46 mouse cellular contexts compared by ENCODE assay signal in the genomic region with DNA sequence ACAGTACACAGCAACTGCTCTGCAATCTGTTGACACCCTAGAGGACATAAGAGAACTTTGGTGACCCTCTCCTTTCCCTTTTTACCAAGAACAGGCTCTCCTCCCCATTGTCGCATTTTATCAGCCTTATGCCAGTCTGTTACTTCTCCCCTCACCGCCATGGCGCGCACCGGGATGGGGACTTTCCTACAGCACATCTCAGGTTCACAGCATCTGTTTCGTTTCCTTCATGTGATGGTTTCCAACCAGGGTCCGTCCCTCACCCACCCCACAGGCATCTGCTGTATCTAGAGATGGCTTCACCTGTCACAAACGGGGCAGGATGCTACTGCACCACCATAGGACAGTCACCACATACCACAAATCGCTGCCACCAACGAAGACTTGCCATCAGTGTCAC. TPM values are rescaled to one million over a fixed set of nuclear protein-coding genes. Genes with fewer than 3 reads are reported as not detected.
"Had no signal": no experiment of that assay in that cellular context is flagged by ENCODE, and none has a peak within 500 bp of the region (broad histone marks: within the 10 kb centered on the region; RNA-seq: fewer than 3 reads in every experiment).

No protein-coding gene starts in this region.

- ATAC-seq: liver, embryonic 12.5 days; liver, postnatal 0 days; lung, postnatal 0 days; midbrain, embryonic 13.5 days; midbrain, embryonic 15.5 days; midbrain, embryonic 16.5 days had no signal

- H3K9ac ChIP-seq: limb, embryonic 12.5 days; limb, embryonic 13.5 days; limb, embryonic 15.5 days; liver, embryonic 12.5 days; liver, embryonic 13.5 days; liver, embryonic 14.5 days; liver, embryonic 15.5 days; liver, postnatal 0 days; lung, embryonic 14.5 days; lung, embryonic 15.5 days; midbrain, embryonic 12.5 days; midbrain, embryonic 13.5 days; midbrain, embryonic 15.5 days; neural tube, embryonic 12.5 days had no signal

- H3K27me3 ChIP-seq: limb, embryonic 12.5 days; limb, embryonic 13.5 days; limb, embryonic 15.5 days; liver, embryonic 12.5 days; liver, embryonic 13.5 days; liver, embryonic 15.5 days; lung, embryonic 15.5 days; megakaryocyte, embryonic 14.5 days; midbrain, embryonic 12.5 days; midbrain, embryonic 13.5 days; midbrain, embryonic 15.5 days; neural tube, embryonic 12.5 days had no signal

- H3K9me3 ChIP-seq: limb, embryonic 10.5 days; limb, embryonic 12.5 days; limb, embryonic 13.5 days; limb, embryonic 15.5 days; liver, embryonic 12.5 days; liver, embryonic 13.5 days; liver, embryonic 15.5 days; lung, embryonic 15.5 days; megakaryocyte, embryonic 14.5 days; midbrain, embryonic 10.5 days; midbrain, embryonic 12.5 days; midbrain, embryonic 13.5 days; midbrain, embryonic 15.5 days; neural tube, embryonic 12.5 days had no signal

- H3K4me2 ChIP-seq: limb, embryonic 12.5 days; limb, embryonic 13.5 days; limb, embryonic 15.5 days; liver, embryonic 11.5 days; liver, embryonic 12.5 days; liver, embryonic 13.5 days; liver, embryonic 15.5 days; lung, embryonic 14.5 days; lung, embryonic 15.5 days; midbrain, embryonic 11.5 days; midbrain, embryonic 12.5 days; midbrain, embryonic 13.5 days; midbrain, embryonic 15.5 days; neural tube, embryonic 12.5 days had no signal

- H3K4me1 ChIP-seq: limb, embryonic 12.5 days; limb, embryonic 15.5 days; liver, embryonic 12.5 days; liver, embryonic 15.5 days; megakaryocyte, embryonic 14.5 days; midbrain, embryonic 10.5 days; midbrain, embryonic 12.5 days; midbrain, embryonic 13.5 days; midbrain, embryonic 15.5 days; neural tube, embryonic 12.5 days had no signal

- H3K4me3 ChIP-seq: limb, embryonic 10.5 days; limb, embryonic 12.5 days; limb, embryonic 13.5 days; limb, embryonic 15.5 days; liver, embryonic 12.5 days; liver, embryonic 13.5 days; liver, embryonic 15.5 days; lung, embryonic 15.5 days; megakaryocyte, embryonic 14.5 days; midbrain, embryonic 10.5 days; midbrain, embryonic 12.5 days; midbrain, embryonic 13.5 days; midbrain, embryonic 15.5 days; myocyte; neural tube, embryonic 12.5 days had no signal

- H3K27ac ChIP-seq: limb, embryonic 10.5 days; limb, embryonic 12.5 days; limb, embryonic 13.5 days; limb, embryonic 15.5 days; liver, embryonic 12.5 days; liver, embryonic 13.5 days; liver, embryonic 14.5 days; liver, embryonic 15.5 days; lung, embryonic 15.5 days; macrophage; midbrain, embryonic 10.5 days; midbrain, embryonic 12.5 days; midbrain, embryonic 13.5 days; midbrain, embryonic 15.5 days; neural tube, embryonic 12.5 days had no signal

- DNase-seq: left cerebral cortex, postnatal 4 days; liver; liver, embryonic 13.5 days; liver, postnatal 0 days; lung, adult 18-20 months; lung, adult 2 months; lung, embryonic 14.5 days; lung, postnatal 10 days; lung, postnatal 14 days; lung, postnatal 36 days; lung, postnatal 4 days; midbrain, embryonic 14.5 days had no signal

RNA-seq across cellular contexts. Expression of gene 1700011L22Rik, which starts 26.6 kb away (rescaled TPM):
- total RNA-seq: left cerebral cortex, postnatal 10 days; left cerebral cortex, postnatal 14 days; left cerebral cortex, postnatal 25 days; left cerebral cortex, postnatal 36 days; left cerebral cortex, postnatal 4 days; liver, adult 2 months; megakaryocyte progenitor cell, adult 5-6 weeks; megakaryocyte, adult 5-6 weeks; midbrain, postnatal 0 days; monocyte, adult 5-6 weeks had no signal
- polyA plus RNA-seq: limb, embryonic 10.5 days; limb, embryonic 11.5 days; limb, embryonic 12.5 days; limb, embryonic 14.5 days; limb, embryonic 15.5 days; liver, adult 2 months; liver, embryonic 11.5 days; liver, embryonic 12.5 days; liver, embryonic 13.5 days; liver, embryonic 14.5 days; liver, embryonic 15.5 days; liver, embryonic 16.5 days; liver, postnatal 0 days; lung, adult 2 months; lung, embryonic 14.5 days; lung, embryonic 15.5 days; lung, embryonic 16.5 days; lung, postnatal 0 days; macrophage; midbrain, embryonic 10.5 days; midbrain, embryonic 11.5 days; midbrain, embryonic 12.5 days; midbrain, embryonic 13.5 days; midbrain, embryonic 14.5 days; midbrain, embryonic 15.5 days; midbrain, embryonic 16.5 days; midbrain, postnatal 0 days; myocyte; neural tube, embryonic 11.5 days; neural tube, embryonic 12.5 days had no signal
